Mouse (Mus musculus) stomach, postnatal 0 days (tissue): ENCODE measurements around the gene Ankrd44.

Experiments used
- CTCF ChIP-seq: IDR thresholded peaks from 2 replicates; pipeline ENCODE4 v1.5.1; 2016; ENCODE audit warnings: antibody characterized with exemption, low read depth, mild to moderate bottlenecking, moderate library complexity
- EP300 ChIP-seq: optimal IDR thresholded peaks from 2 replicates; pipeline ENCODE3; 2016; ENCODE audit warnings: antibody characterized with exemption

- TF ChIP-seq CTCF (no peak), EP300 (no peak)
Measured at GRCm38 (mm10) chr1:54740936-54741335, 185.3 kb downstream of the Ankrd44 start.
